Mouse (Mus musculus): ENCODE results near the gene Carm1. TPM values are rescaled to one million over a fixed set of nuclear protein-coding genes. Genes with fewer than 3 reads are reported as not detected.
"Not testable (repeated sequence)": the region's sequence is repeated elsewhere in the genome, so short reads cannot be mapped to it uniquely, and the experiment has no call there.

Gene Carm1
- polyA plus RNA-seq, 1 experiment = 69.9 TPM

- Histone ChIP-seq H3ac (ENCODE audit: control insufficient read depth, insufficient read length, low read depth) (no peak overlapping the region), H3K27me3 (ENCODE audit: control insufficient read depth, insufficient read depth, insufficient read length) (no peaks in the 10 kb centered on the region), H3K36me3 (ENCODE audit: control insufficient read depth, insufficient read depth) (peaks cover 3% of the 10 kb centered on the region), H3K79me3 (ENCODE audit: low read depth) (peaks cover 8% of the 10 kb centered on the region), H3K4me3 (ENCODE audit: insufficient read depth, poor library complexity, severe bottlenecking) (no peak overlapping the region), H3K79me2 (ENCODE audit: control insufficient read depth, insufficient read depth) (peaks cover 11% of the 10 kb centered on the region)
- TF ChIP-seq USF1 (IDR thresholded peaks at IDR 0.05; ENCODE audit: low read depth) = no peak
- no peak for TF ChIP-seq MYOD1 (IDR thresholded peaks at IDR 0.05; ENCODE audit: control insufficient read depth, insufficient read length, low read depth)
- TF ChIP-seq MYOG (IDR thresholded peaks at IDR 0.05; ENCODE audit: control insufficient read depth, extremely low read depth, insufficient read length) = no peak
- TF ChIP-seq FOSL1 (IDR thresholded peaks at IDR 0.05; ENCODE audit: insufficient read depth, low read length, poor library complexity, severe bottlenecking) = no peak
- TF ChIP-seq CEBPB (IDR thresholded peaks at IDR 0.05; ENCODE audit: low read depth) = no peak
- TF ChIP-seq CTCF (IDR thresholded peaks at IDR 0.05; ENCODE audit: control insufficient read depth, insufficient read depth, insufficient read length) = no peak
- no peak for TF ChIP-seq MAX (IDR thresholded peaks at IDR 0.05)
These were observed 33.2 kb upstream of the Carm1 start for GRCm38 (mm10) chr9:21513466-21513865.

- no peaks in the 10 kb centered on the region for H3K79me3 ChIP-seq (ENCODE audit: low read depth)
- peaks cover 3% of the 10 kb centered on the region for H3K27me3 ChIP-seq (ENCODE audit: control insufficient read depth, insufficient read depth, insufficient read length)
- no peak overlapping the region for H3ac ChIP-seq (ENCODE audit: control insufficient read depth, insufficient read length, low read depth)
- no peaks in the 10 kb centered on the region for H3K36me3 ChIP-seq (ENCODE audit: control insufficient read depth, insufficient read depth)
- H3K4me3 ChIP-seq (ENCODE audit: insufficient read depth, poor library complexity, severe bottlenecking) = no peak overlapping the region
- H3K79me2 ChIP-seq (ENCODE audit: control insufficient read depth, insufficient read depth) = no peaks in the 10 kb centered on the region
- TF ChIP-seq FOSL1 (IDR thresholded peaks at IDR 0.05; ENCODE audit: insufficient read depth, low read length, poor library complexity, severe bottlenecking) (no peak), CTCF (IDR thresholded peaks at IDR 0.05; ENCODE audit: control insufficient read depth, insufficient read depth, insufficient read length) (no peak), CEBPB (IDR thresholded peaks at IDR 0.05; ENCODE audit: low read depth) (no peak), MYOD1 (IDR thresholded peaks at IDR 0.05; ENCODE audit: control insufficient read depth, insufficient read length, low read depth) (no peak), USF1 (IDR thresholded peaks at IDR 0.05; ENCODE audit: low read depth) (no peak), MYOG (IDR thresholded peaks at IDR 0.05; ENCODE audit: control insufficient read depth, extremely low read depth, insufficient read length) (no peak), MAX (IDR thresholded peaks at IDR 0.05) (no peak)
These were observed 28.7 kb upstream of the Carm1 start for GRCm38 (mm10) chr9:21517947-21518495.

- not testable (repeated sequence) for H3K27me3 ChIP-seq (ENCODE audit: control insufficient read depth, insufficient read depth, insufficient read length); H3ac ChIP-seq (ENCODE audit: control insufficient read depth, insufficient read length, low read depth); H3K4me3 ChIP-seq (ENCODE audit: insufficient read depth, poor library complexity, severe bottlenecking); H3K36me3 ChIP-seq (ENCODE audit: control insufficient read depth, insufficient read depth); H3K79me2 ChIP-seq (ENCODE audit: control insufficient read depth, insufficient read depth); H3K79me3 ChIP-seq (ENCODE audit: low read depth)
These were observed 28.0 kb upstream of the Carm1 start for GRCm38 (mm10) chr9:21518690-21519089.

GRCm38 (mm10) chr9:21525142-21525936 lies 21.4 kb upstream of the Carm1 start:
- H3K79me3 ChIP-seq (ENCODE audit: low read depth) = no peaks in the 10 kb centered on the region
- no peak overlapping the region for H3ac ChIP-seq (ENCODE audit: control insufficient read depth, insufficient read length, low read depth)
- TF ChIP-seq CEBPB (IDR thresholded peaks at IDR 0.05; ENCODE audit: low read depth) (no peak), MAX (IDR thresholded peaks at IDR 0.05) (no peak)
- H3K36me3 ChIP-seq (ENCODE audit: control insufficient read depth, insufficient read depth) = no peaks in the 10 kb centered on the region
- no peak overlapping the region for H3K4me3 ChIP-seq (ENCODE audit: insufficient read depth, poor library complexity, severe bottlenecking)
- H3K27me3 ChIP-seq (ENCODE audit: control insufficient read depth, insufficient read depth, insufficient read length) = peaks cover 3% of the 10 kb centered on the region
- H3K79me2 ChIP-seq (ENCODE audit: control insufficient read depth, insufficient read depth) = no peaks in the 10 kb centered on the region

GRCm38 (mm10) chr9:21525937-21526633 lies 20.6 kb upstream of the Carm1 start, which contains the start of gene AB124611:
Gene AB124611 (plus strand): TSS chr9:21526176.
- no peak within 1 kb of the TSS for H3K4me3 ChIP-seq (ENCODE audit: insufficient read depth, poor library complexity, severe bottlenecking)
- H3K79me2 ChIP-seq (ENCODE audit: control insufficient read depth, insufficient read depth) = no peaks in the 10 kb centered on the region

GRCm38 (mm10) chr9:21526634-21526944 lies 20.1 kb upstream of the Carm1 start:
- TF ChIP-seq MAX (IDR thresholded peaks at IDR 0.05) = no peak
- TF ChIP-seq MYOD1 (IDR thresholded peaks at IDR 0.05; ENCODE audit: control insufficient read depth, insufficient read length, low read depth) = no peak
- TF ChIP-seq USF1 (IDR thresholded peaks at IDR 0.05; ENCODE audit: low read depth) = no peak
- no peak for TF ChIP-seq CEBPB (IDR thresholded peaks at IDR 0.05; ENCODE audit: low read depth)
- TF ChIP-seq CTCF (IDR thresholded peaks at IDR 0.05; ENCODE audit: control insufficient read depth, insufficient read depth, insufficient read length) = no peak
- TF ChIP-seq FOSL1 (IDR thresholded peaks at IDR 0.05; ENCODE audit: insufficient read depth, low read length, poor library complexity, severe bottlenecking) = no peak
- TF ChIP-seq MYOG (IDR thresholded peaks at IDR 0.05; ENCODE audit: control insufficient read depth, extremely low read depth, insufficient read length) = no peak
- Histone ChIP-seq H3K27me3 (ENCODE audit: control insufficient read depth, insufficient read depth, insufficient read length) (peaks cover 3% of the 10 kb centered on the region), H3K36me3 (ENCODE audit: control insufficient read depth, insufficient read depth) (no peaks in the 10 kb centered on the region), H3K4me3 (ENCODE audit: insufficient read depth, poor library complexity, severe bottlenecking) (no peak overlapping the region), H3K79me2 (ENCODE audit: control insufficient read depth, insufficient read depth) (no peaks in the 10 kb centered on the region), H3K79me3 (ENCODE audit: low read depth) (no peaks in the 10 kb centered on the region), H3ac (ENCODE audit: control insufficient read depth, insufficient read length, low read depth) (no peak overlapping the region)

More at GRCm38 (mm10) chr9:21525937-21526633, 20.6 kb upstream of the Carm1 start, which contains the start of gene AB124611:
- no peak for TF ChIP-seq MYOD1 (IDR thresholded peaks at IDR 0.05; ENCODE audit: control insufficient read depth, insufficient read length, low read depth)
- no peak for TF ChIP-seq MAX (IDR thresholded peaks at IDR 0.05)
- no peak for TF ChIP-seq MYOG (IDR thresholded peaks at IDR 0.05; ENCODE audit: control insufficient read depth, extremely low read depth, insufficient read length)
- TF ChIP-seq CEBPB (IDR thresholded peaks at IDR 0.05; ENCODE audit: low read depth) = no peak
- no peak for TF ChIP-seq USF1 (IDR thresholded peaks at IDR 0.05; ENCODE audit: low read depth)
- TF ChIP-seq FOSL1 (IDR thresholded peaks at IDR 0.05; ENCODE audit: insufficient read depth, low read length, poor library complexity, severe bottlenecking) = no peak
- TF ChIP-seq CTCF (IDR thresholded peaks at IDR 0.05; ENCODE audit: control insufficient read depth, insufficient read depth, insufficient read length) = no peak
- Histone ChIP-seq H3K79me3 (ENCODE audit: low read depth) (no peaks in the 10 kb centered on the region), H3K36me3 (ENCODE audit: control insufficient read depth, insufficient read depth) (no peaks in the 10 kb centered on the region), H3ac (ENCODE audit: control insufficient read depth, insufficient read length, low read depth) (no peak within 1 kb of the TSS), H3K27me3 (ENCODE audit: control insufficient read depth, insufficient read depth, insufficient read length) (peaks cover 3% of the 10 kb centered on the region)

Data from C2C12 (cell line).